Mouse (Mus musculus): ENCODE measurements around the gene Nod1. TPM values are rescaled to one million over a fixed set of nuclear protein-coding genes. Genes with fewer than 3 reads are reported as not detected.

The Nod1 gene
- polyA plus RNA-seq, 1 experiment from 2014 or later = 4.7 TPM

DNA sequence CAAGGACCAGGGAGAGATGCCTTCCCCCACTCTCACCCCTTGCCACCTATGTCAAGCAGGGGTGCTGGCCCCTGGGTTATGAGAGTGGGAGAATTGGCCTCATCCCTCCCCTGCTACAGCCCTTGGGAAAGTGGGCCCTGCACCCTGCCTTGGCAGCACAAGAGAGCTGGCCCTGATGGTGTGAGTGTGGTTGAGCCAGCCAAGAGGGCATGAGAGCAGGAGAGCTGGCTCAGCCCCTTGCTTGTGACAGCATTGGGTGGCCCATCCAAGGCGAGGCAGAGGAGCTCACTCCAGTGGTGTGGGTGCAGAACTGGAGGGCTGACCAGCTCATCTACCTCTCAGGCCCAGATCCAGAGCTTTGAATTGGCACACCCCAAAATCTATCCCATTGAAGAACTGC, 3.2 kb upstream of the Nod1 start:
- H3K27ac ChIP-seq = no peak overlapping the region
- no peaks in the 10 kb centered on the region for H3K36me3 ChIP-seq
- H3K4me1 ChIP-seq = peaks cover 9% of the 10 kb centered on the region; the same call in 1 of the 2 replicates
- H3K4me3 ChIP-seq = no peak overlapping the region
- H3K9ac ChIP-seq = no peak overlapping the region
- H3K4me2 ChIP-seq (replicated peaks) = no peak overlapping the region
- no peak for ATAC-seq (ENCODE audit: insufficient number of reproducible peaks, insufficient read depth, low FRiP score, low TSS enrichment)
- 63% methylated on average over 1 of the region's 1 CpGs for WGBS
- H3K27me3 ChIP-seq = peaks cover 9% of the 10 kb centered on the region
- no peaks in the 10 kb centered on the region for H3K9me3 ChIP-seq

DNA sequence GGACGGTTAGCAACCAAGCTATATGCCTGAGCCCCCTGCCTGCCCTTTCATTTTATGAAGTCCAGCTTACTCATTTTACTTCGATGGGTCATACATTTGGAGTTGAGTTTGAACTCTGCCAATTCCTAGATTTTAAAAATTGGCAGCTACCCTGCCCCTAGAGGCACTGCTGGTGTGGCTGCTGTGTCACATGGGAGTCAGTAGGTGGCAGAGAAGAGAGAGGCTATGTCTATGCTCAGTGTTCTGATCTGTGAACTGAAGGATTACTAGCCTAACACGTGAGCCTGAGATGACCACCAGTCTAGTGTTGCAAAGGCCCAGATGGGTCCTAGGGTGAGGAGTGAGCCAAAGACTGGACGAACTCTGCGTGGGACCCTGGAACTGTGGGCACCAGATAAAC, 2.1 kb upstream of the Nod1 start:
- Histone ChIP-seq H3K4me2 (replicated peaks) (no peak overlapping the region), H3K9ac (no peak overlapping the region), H3K9me3 (no peaks in the 10 kb centered on the region), H3K27ac (no peak overlapping the region), H3K27me3 (peaks cover 9% of the 10 kb centered on the region), H3K4me1 (peaks cover 9% of the 10 kb centered on the region; the same call in 1 of the 2 replicates), H3K36me3 (no peaks in the 10 kb centered on the region), H3K4me3 (no peak overlapping the region)
- ATAC-seq (ENCODE audit: insufficient number of reproducible peaks, insufficient read depth, low FRiP score, low TSS enrichment) = no peak
- 63% methylated on average over 5 of the region's 5 CpGs for WGBS

DNA sequence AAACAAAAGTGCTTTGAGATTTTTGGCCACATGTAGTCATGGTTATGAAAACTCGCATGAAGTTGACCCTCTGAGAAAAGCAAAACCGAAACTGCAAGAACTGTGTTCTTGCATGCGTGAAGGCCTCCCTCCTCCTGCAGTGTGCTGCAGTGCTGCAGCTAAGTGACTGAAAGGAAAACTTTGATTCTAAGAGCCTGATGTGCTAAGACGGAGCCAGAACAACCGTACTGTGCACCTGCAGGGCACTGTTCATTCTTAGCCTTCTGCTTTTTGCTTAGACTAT, 458 bp upstream of the Nod1 start:
- Histone ChIP-seq H3K4me1 (peaks cover 9% of the 10 kb centered on the region; the same call in 1 of the 2 replicates), H3K9me3 (no peaks in the 10 kb centered on the region), H3K27ac (no peak overlapping the region), H3K4me2 (replicated peaks) (peak overlapping the region; percentile 78), H3K9ac (no peak overlapping the region), H3K4me3 (peak overlapping the region; percentile 58; the same call in 1 of the 2 replicates), H3K36me3 (no peaks in the 10 kb centered on the region), H3K27me3 (peaks cover 9% of the 10 kb centered on the region)
- no peak for ATAC-seq (ENCODE audit: insufficient number of reproducible peaks, insufficient read depth, low FRiP score, low TSS enrichment)
- 12% methylated on average over 5 of the region's 5 CpGs for WGBS

DNA sequence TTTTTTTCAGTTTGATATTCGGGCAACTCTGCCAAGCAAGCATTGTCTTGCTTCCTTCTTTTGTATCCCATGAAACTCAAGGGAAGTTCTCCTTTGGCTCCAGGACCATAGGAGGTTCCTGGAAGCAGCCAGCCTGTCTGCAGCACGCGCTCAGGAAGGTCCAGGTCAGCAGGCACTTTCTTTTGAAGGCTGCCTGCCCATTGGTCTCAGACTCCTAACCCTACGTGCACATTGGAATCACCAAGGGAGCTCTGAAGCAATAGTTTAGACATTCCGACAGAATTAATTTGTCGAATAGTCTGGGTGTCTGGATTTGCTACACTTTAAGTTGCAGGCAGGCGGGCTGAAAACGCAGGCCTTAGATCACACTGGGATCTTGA, 691 bp downstream of the Nod1 start:
- Histone ChIP-seq H3K27me3 (peaks cover 9% of the 10 kb centered on the region), H3K4me1 (peaks cover 9% of the 10 kb centered on the region; the same call in 1 of the 2 replicates), H3K9ac (peak overlapping the region; percentile 66), H3K27ac (0 out of 2 replicates have a peak overlapping the region, but pooled peaks have one; percentile 41), H3K36me3 (no peaks in the 10 kb centered on the region), H3K4me2 (replicated peaks) (peak overlapping the region; percentile 78), H3K9me3 (no peaks in the 10 kb centered on the region), H3K4me3 (peak overlapping the region; percentile 58)
- ATAC-seq (ENCODE audit: insufficient number of reproducible peaks, insufficient read depth, low FRiP score, low TSS enrichment) = no peak
- 13% methylated on average over 8 of the region's 8 CpGs for WGBS

DNA sequence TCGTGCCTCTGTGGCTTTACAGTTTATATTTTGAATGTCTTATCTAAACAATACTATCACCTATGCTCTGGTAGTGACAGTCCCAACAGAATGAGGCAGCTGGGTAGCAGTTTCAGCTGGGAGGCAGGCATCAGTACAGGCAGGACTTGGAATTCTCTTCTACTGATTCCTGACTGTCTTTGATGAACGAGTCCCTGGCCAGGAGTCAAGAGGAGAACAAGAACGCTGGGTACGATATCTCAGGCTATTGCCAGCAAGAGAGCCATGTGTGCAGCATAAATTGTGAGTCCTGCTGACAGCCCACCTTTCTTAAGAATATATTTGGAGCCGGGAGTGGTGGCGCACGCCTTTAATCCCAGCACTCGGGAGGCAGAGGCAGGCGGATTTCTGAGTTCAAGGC, 1.9 kb downstream of the Nod1 start:
- no peaks in the 10 kb centered on the region for H3K36me3 ChIP-seq
- H3K27me3 ChIP-seq = peaks cover 9% of the 10 kb centered on the region
- ATAC-seq (ENCODE audit: insufficient number of reproducible peaks, insufficient read depth, low FRiP score, low TSS enrichment) = no peak
- H3K27ac ChIP-seq = no peak overlapping the region
- peaks cover 9% of the 10 kb centered on the region; the same call in 1 of the 2 replicates for H3K4me1 ChIP-seq
- no peak overlapping the region for H3K4me2 ChIP-seq (replicated peaks)
- 84% methylated on average over 9 of the region's 9 CpGs for WGBS
- no peak overlapping the region for H3K9ac ChIP-seq
- H3K4me3 ChIP-seq = no peak overlapping the region
- no peaks in the 10 kb centered on the region for H3K9me3 ChIP-seq

DNA sequence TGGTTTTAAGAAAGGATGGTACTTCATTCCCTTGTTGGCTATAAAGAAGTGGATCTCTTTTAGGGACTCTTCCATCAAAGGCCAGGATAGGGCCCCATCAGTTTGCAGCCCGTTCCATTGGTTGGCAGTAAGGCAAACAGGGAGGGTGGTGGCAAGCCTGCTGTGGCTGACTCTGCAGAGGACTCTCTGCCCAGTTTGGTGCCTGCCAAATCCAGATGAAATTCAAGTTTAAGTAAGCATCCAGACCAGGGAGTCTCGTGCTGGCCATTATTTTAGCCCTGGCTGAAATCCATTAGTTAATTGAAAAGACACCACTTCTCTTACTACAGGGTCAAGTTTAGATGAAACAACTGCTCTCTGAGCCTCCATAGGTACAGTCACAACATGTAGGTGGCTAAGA, 2.6 kb downstream of the Nod1 start:
- WGBS = 69% methylated on average over 2 of the region's 2 CpGs
- no peak overlapping the region for H3K27ac ChIP-seq
- H3K27me3 ChIP-seq = peaks cover 9% of the 10 kb centered on the region
- H3K4me1 ChIP-seq = peaks cover 9% of the 10 kb centered on the region; the same call in 1 of the 2 replicates
- no peak overlapping the region for H3K4me3 ChIP-seq
- H3K36me3 ChIP-seq = no peaks in the 10 kb centered on the region
- H3K9me3 ChIP-seq = no peaks in the 10 kb centered on the region
- no peak overlapping the region for H3K4me2 ChIP-seq (replicated peaks)
- no peak for ATAC-seq (ENCODE audit: insufficient number of reproducible peaks, insufficient read depth, low FRiP score, low TSS enrichment)
- no peak overlapping the region for H3K9ac ChIP-seq

DNA sequence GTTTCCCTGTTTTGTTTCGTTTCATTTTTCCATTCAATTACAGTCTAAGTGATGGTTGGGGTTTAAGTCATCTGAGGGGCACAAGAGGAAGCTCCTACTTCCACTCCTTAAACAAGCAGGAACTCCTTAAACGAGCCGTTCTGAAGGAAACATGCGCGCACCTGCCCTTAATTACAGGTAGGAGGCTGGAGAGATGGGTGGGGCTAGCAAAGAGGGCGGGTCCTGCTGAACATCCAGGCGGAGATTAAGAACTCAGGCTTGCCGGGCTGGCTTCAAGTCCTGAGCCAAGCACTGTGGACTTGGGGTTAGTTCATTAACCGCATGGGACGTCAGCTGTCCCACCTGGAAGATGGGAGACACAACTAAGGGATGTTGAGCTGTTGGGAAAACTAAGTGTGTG, 4.8 kb downstream of the Nod1 start:
- 21% methylated on average over 10 of the region's 10 CpGs for WGBS
- H3K36me3 ChIP-seq = no peaks in the 10 kb centered on the region
- no peak overlapping the region for H3K27ac ChIP-seq
- ATAC-seq (ENCODE audit: insufficient number of reproducible peaks, insufficient read depth, low FRiP score, low TSS enrichment) = no peak
- no peaks in the 10 kb centered on the region for H3K27me3 ChIP-seq
- peaks cover 4% of the 10 kb centered on the region; the same call in 1 of the 2 replicates for H3K4me1 ChIP-seq
- H3K9me3 ChIP-seq = no peaks in the 10 kb centered on the region
- no peak overlapping the region for H3K4me2 ChIP-seq (replicated peaks)
- H3K4me3 ChIP-seq = no peak overlapping the region
- no peak overlapping the region for H3K9ac ChIP-seq

DNA sequence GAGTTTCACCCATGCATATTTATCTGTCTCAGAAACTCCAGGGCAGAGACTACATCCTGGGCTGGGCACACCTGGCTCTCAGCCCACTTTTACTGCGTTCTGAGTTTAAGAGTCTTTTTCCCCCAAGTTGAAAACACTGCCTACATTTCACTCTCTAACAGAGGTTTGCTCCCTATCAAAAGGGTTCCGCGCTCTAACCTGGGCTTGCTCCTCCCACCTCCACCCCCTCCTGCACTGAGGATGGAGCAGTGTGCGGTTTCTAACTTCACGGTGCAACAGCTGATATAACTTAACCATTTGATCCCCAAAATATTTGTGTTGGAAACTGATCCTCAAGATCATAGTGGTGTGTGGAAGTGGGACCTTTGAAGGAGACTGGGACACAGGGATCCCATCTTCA, 7.2 kb downstream of the Nod1 start:
- no peaks in the 10 kb centered on the region for H3K9me3 ChIP-seq
- H3K9ac ChIP-seq = no peak overlapping the region
- H3K4me2 ChIP-seq (replicated peaks) = no peak overlapping the region
- no peak overlapping the region for H3K4me3 ChIP-seq
- 45% methylated on average over 5 of the region's 5 CpGs for WGBS
- no peaks in the 10 kb centered on the region for H3K36me3 ChIP-seq
- no peaks in the 10 kb centered on the region for H3K4me1 ChIP-seq
- no peak overlapping the region for H3K27ac ChIP-seq
- no peak for ATAC-seq (ENCODE audit: insufficient number of reproducible peaks, insufficient read depth, low FRiP score, low TSS enrichment)
- no peaks in the 10 kb centered on the region for H3K27me3 ChIP-seq

DNA sequence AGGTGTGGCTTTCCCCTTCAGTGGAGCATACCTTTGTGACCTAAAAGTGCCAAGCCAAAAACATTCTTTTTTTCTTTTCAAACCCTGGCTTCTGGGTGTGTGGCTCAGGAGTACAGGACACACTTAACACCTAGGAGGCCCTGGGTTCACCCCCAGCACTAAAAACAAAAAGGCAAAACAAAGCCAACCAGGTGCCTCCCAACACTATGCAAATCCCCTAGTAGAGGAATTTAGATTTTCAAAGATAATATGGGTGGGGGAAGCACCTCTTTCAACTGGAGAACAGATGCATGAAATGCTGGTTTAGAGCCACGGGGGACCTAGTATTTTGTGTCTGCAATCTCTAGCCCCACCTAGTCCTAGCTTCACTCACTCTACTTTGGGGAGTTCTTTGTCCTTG, 7.7 kb downstream of the Nod1 start:
- Histone ChIP-seq H3K27ac (no peak overlapping the region), H3K4me2 (replicated peaks) (no peak overlapping the region), H3K9me3 (no peaks in the 10 kb centered on the region), H3K4me1 (no peaks in the 10 kb centered on the region), H3K4me3 (no peak overlapping the region), H3K9ac (no peak overlapping the region), H3K36me3 (no peaks in the 10 kb centered on the region), H3K27me3 (no peaks in the 10 kb centered on the region)
- WGBS = 55% methylated on average over 1 of the region's 1 CpGs
- no peak for ATAC-seq (ENCODE audit: insufficient number of reproducible peaks, insufficient read depth, low FRiP score, low TSS enrichment)

DNA sequence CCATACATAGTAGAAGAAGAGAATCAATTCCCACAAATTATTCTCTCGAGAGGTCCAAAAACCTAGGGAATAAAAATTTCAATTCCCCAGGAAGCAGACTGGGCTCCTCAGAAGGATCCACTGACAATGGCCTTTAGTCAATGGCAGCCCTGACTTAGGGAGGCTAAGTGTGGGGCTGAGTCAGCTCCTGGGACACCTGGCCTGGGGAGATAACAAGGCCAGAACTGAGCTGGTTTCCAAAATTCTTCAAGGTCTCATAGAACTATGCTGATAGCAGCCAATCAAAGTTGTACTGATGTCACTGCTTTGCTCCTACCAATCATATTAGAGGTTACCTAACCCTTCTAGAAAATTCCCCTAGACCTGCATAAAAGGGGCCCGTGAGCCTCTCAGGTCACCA, 8.8 kb downstream of the Nod1 start:
- no peaks in the 10 kb centered on the region for H3K36me3 ChIP-seq
- no peak overlapping the region for H3K4me2 ChIP-seq (replicated peaks)
- WGBS = 87% methylated on average over 2 of the region's 2 CpGs

DNA sequence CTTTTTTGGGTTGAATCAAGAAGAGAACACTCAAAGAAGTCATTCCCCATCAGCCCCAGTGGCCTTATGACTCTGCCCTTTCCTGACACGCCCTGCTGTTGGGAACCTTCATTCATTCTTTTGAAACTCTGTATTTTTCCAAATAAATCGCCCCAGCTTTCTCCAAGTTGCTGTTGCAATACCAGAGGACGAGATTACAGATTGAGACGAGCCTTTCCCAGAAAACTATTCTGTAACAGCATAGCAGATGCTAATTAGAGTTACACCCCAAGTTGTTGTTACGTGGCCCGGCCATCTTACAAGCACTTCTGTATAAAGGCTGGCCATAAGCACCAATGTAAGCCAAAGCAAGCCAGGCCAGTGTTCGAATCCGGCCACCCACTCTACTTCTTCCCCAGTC, 14.8 kb downstream of the Nod1 start:
- 90% methylated on average over 8 of the region's 8 CpGs for WGBS
- Histone ChIP-seq H3K9ac (no peak overlapping the region), H3K36me3 (no peaks in the 10 kb centered on the region), H3K9me3 (no peaks in the 10 kb centered on the region), H3K27me3 (no peaks in the 10 kb centered on the region), H3K27ac (no peak overlapping the region), H3K4me2 (replicated peaks) (no peak overlapping the region), H3K4me3 (no peak overlapping the region), H3K4me1 (no peaks in the 10 kb centered on the region)
- ATAC-seq (ENCODE audit: insufficient number of reproducible peaks, insufficient read depth, low FRiP score, low TSS enrichment) = no peak

More for the DNA sequence above, 8.8 kb downstream of the Nod1 start:
- H3K4me1 ChIP-seq = no peaks in the 10 kb centered on the region
- no peak overlapping the region for H3K4me3 ChIP-seq
- no peaks in the 10 kb centered on the region for H3K9me3 ChIP-seq
- no peak overlapping the region for H3K27ac ChIP-seq
- no peak for ATAC-seq (ENCODE audit: insufficient number of reproducible peaks, insufficient read depth, low FRiP score, low TSS enrichment)
- no peaks in the 10 kb centered on the region for H3K27me3 ChIP-seq
- H3K9ac ChIP-seq = no peak overlapping the region

DNA sequence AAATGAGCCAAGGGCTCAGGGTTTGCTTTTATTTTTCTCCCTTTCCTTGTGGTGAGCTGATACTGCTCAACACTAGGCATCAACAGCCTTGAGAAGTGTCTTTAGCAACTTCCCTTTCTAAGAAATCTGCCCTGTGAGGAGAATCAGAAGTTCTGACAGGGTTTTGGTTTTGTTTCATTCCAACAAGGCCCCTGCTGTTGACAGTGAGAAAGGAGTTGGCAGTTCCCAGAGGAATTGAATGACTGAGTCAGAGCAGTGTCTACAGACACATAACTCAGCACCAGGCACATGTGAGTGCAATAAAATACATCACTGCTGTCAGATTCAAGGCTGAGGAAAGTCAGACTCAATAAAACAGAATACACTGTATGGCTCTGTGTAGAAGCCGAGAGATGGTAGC, 16.0 kb downstream of the Nod1 start:
- WGBS = 54% methylated on average over 1 of the region's 1 CpGs
- H3K4me3 ChIP-seq = no peak overlapping the region
- no peaks in the 10 kb centered on the region for H3K9me3 ChIP-seq
- H3K4me1 ChIP-seq = no peaks in the 10 kb centered on the region
- no peak overlapping the region for H3K4me2 ChIP-seq (replicated peaks)
- ATAC-seq (ENCODE audit: insufficient number of reproducible peaks, insufficient read depth, low FRiP score, low TSS enrichment) = no peak; the same call in 1 of the 2 replicates
- H3K27ac ChIP-seq = no peak overlapping the region
- H3K36me3 ChIP-seq = no peaks in the 10 kb centered on the region
- no peaks in the 10 kb centered on the region for H3K27me3 ChIP-seq
- H3K9ac ChIP-seq = no peak overlapping the region

DNA sequence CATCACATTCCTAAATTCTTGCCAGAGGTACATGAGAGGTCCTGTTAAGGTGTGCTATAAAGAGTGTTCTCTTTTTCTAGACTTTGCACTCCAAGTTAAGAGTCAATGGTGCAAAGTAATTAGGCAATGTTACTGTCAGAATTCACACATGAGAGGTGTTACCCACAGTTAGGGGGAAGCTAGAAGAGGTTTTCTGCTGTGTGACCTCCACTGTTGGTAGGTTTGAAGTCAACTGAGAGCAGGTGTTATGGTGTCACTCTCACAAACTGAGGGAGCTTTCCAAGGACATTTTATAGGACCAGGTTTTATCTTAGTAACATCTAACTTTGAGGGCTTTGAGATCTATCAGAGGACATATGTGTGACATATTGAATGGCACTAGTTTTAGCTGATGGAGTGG, 16.5 kb downstream of the Nod1 start:
- Histone ChIP-seq H3K4me3 (no peak overlapping the region), H3K36me3 (no peaks in the 10 kb centered on the region), H3K4me1 (no peaks in the 10 kb centered on the region), H3K4me2 (replicated peaks) (no peak overlapping the region), H3K9ac (no peak overlapping the region), H3K27me3 (no peaks in the 10 kb centered on the region), H3K27ac (no peak overlapping the region), H3K9me3 (no peaks in the 10 kb centered on the region)
- ATAC-seq (ENCODE audit: insufficient number of reproducible peaks, insufficient read depth, low FRiP score, low TSS enrichment) = no peak

Measured in embryonic facial prominence, embryonic 12.5 days (tissue).